Mouse (Mus musculus) forebrain, embryonic 12.5 days (tissue): ENCODE measurements at regions not wholly inside any gene's neighbourhood (a gene's known extent, or its start where the extent isn't known, plus 50 kb on each side); places are given as distances from the start of the nearest gene placed in this dataset.

Experiments
- ATAC-seq: fragments of 200-750 bp; cut with Nextera tagmentation; 2 replicates; pipeline ENCODE4 v1.8.0; 2017; ENCODE audit warnings: moderate TSS enrichment; ENCODE audit not compliant: low FRiP score
- H3K27ac ChIP-seq: fragments of 300-500 bp; sonication (generic); 2 replicates; pipeline ENCODE4 v1.5.1; 2016; ENCODE audit warnings: mild to moderate bottlenecking
- H3K27me3 ChIP-seq: fragments of 300-500 bp; sonication (generic); 2 replicates; pipeline ENCODE4 v1.6.1; 2016; ENCODE audit warnings: mild to moderate bottlenecking
- H3K36me3 ChIP-seq: fragments of 300-500 bp; sonication (generic); replicated peaks from 2 replicates; pipeline ENCODE4 v1.6.1; 2016; ENCODE audit warnings: mild to moderate bottlenecking
- H3K4me1 ChIP-seq: fragments of 300-500 bp; sonication (generic); 2 replicates; pipeline ENCODE4 v1.6.1; 2016
- H3K4me2 ChIP-seq: fragments of 300-500 bp; sonication (generic); 2 replicates; pipeline ENCODE4 v1.6.1; 2016; ENCODE audit warnings: mild to moderate bottlenecking, moderate library complexity
- H3K4me3 ChIP-seq: fragments of 300-500 bp; sonication (generic); replicated peaks from 2 replicates; pipeline ENCODE4 v1.5.1; 2016; ENCODE audit warnings: mild to moderate bottlenecking
- H3K9ac ChIP-seq: fragments of 300-500 bp; sonication (generic); 2 replicates; pipeline ENCODE4 v1.6.1; 2016; ENCODE audit warnings: mild to moderate bottlenecking
- H3K9me3 ChIP-seq: fragments of 300-500 bp; sonication (generic); 2 replicates; pipeline ENCODE4 v1.6.1; 2016
- WGBS: fragments of 180-500 bp; shearing (Covaris S2); methylation state at CpG from one replicate; pipeline ENCODE4 v1.1.7; 2016; 5-methylcytosine and 5-hydroxymethylcytosine counted together

DNA sequence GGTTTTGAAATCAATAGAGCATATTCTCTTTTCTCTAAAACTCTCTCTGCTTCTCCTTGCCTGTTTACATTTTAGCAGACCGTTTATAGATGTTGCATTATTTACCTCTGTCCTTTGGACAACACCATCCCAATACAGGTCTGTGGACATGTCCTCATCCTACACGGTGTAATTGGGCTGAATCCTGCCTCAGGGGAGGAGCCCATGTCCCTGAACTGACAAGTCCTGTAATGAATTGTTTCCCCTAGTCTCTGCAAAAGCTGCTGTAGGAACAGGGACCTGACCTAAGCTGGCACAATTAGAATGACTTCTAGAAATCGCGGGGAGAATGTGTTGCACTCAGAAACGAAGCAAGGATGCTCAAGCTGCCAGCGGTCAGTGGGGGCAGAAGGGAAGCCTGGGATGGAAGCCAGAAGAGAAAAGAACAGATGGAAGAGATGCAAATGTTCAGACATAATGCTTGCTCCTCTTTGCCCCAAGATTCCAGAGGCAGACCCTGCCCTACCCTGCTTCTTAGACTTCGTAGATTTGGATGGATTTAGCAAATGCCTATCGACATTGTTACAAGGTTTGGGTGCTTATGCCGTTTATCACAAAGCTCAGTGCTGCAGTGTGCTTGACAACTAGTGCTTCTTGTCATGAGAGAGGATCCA lies 911.5 kb downstream of the Basp1 start:
- ATAC-seq = no peak
- H3K9ac ChIP-seq = no peak overlapping the region
- H3K4me2 ChIP-seq = no peak overlapping the region
- no peaks in the 10 kb centered on the region for H3K27me3 ChIP-seq
- no peaks in the 10 kb centered on the region for H3K36me3 ChIP-seq
- H3K4me3 ChIP-seq = no peak overlapping the region
- no peaks in the 10 kb centered on the region for H3K4me1 ChIP-seq
- 76% methylated on average over 9 of the region's 9 CpGs for WGBS
- H3K9me3 ChIP-seq = no peaks in the 10 kb centered on the region
- no peak overlapping the region for H3K27ac ChIP-seq

DNA sequence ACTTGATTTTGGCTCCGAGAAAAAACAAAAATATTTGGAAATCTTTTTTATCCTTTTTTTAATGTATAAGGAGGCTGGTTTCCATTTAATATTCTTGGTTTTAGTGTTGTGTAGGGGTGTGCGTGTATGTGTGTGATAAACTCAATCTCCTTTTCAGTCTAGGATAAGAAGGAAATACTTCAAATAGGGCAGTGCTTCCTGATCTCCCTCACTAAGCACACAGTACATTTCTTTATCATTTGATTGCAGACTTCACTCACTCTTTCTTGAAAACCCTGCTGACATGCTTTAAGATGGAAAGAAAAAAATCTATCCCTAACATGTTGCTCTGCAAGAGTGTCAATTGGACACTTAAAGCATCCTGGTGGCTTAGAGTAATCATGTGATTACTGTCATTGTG lies 927.3 kb downstream of the Basp1 start:
- H3K4me2 ChIP-seq = no peak overlapping the region
- WGBS = 90% methylated on average over 2 of the region's 2 CpGs
- ATAC-seq = no peak
- H3K9ac ChIP-seq = no peak overlapping the region
- no peaks in the 10 kb centered on the region for H3K9me3 ChIP-seq
- no peaks in the 10 kb centered on the region for H3K36me3 ChIP-seq
- no peaks in the 10 kb centered on the region for H3K27me3 ChIP-seq
- no peak overlapping the region for H3K27ac ChIP-seq
- H3K4me1 ChIP-seq = no peaks in the 10 kb centered on the region
- H3K4me3 ChIP-seq = no peak overlapping the region

DNA sequence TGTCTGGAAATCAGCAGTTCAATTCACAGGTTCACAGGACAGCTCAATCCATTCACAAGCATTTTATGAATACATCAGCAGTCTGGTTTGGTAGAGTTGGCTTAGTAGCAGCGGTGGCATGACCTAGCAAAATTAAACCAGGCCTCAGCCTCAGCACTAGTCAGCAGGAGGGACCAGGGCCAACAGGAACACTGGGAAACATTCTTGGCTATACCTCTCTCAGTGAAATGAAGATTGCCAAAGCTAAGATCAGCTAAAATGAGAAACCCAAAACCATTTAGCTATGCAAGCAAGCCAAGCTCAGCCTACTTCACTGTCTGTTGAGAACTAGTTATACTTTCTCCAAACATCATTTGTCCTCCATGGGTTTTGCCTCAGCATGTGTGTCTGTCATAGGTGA lies 945.3 kb downstream of the Basp1 start:
- 85% methylated on average over 1 of the region's 1 CpGs for WGBS
- H3K9me3 ChIP-seq = no peaks in the 10 kb centered on the region
- no peak overlapping the region for H3K9ac ChIP-seq
- H3K36me3 ChIP-seq = no peaks in the 10 kb centered on the region
- H3K27me3 ChIP-seq = no peaks in the 10 kb centered on the region
- ATAC-seq = no peak
- no peak overlapping the region for H3K4me2 ChIP-seq
- no peak overlapping the region for H3K27ac ChIP-seq
- H3K4me3 ChIP-seq = no peak overlapping the region
- no peaks in the 10 kb centered on the region for H3K4me1 ChIP-seq

DNA sequence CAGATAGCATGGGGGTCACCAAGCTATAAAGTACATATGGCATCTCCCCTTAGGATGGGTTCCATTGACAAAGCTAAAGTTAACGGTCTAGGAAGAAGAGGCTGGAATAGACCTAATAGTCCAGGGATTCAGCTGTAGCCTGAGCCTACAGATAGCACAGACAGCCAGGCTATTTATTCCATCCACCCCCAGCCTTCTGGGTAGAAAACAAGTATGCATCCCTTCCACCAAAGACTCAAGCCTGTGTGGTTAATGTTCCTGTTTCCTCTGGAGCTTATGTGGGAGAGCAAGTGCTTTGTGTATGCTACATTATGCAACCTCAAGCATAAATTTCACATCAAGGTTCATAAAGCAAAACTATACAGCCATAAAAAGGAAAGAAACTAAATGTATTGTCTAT lies 955.8 kb downstream of the Basp1 start:
- WGBS = 92% methylated on average over 1 of the region's 1 CpGs
- ATAC-seq = no peak
- H3K9ac ChIP-seq = no peak overlapping the region

DNA sequence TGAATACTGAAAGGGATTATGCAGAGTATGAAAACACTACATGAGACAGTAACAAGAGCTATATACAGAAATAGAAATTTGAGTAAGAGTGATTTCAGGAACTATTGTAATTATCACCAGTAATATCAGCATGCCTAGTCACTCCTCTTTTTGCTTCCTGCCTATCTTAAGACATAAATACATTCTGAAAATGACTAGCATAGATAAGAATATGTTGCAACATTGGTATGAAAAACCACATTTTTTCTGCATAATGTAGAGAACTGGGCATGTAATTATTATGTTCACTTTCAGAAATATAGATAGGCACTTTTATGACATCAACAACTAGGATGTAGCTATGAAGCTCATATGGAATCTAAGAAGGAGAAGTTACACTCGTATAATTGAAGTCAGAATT lies 980.5 kb downstream of the Basp1 start:
- ATAC-seq = no peak
- 88% methylated on average over 1 of the region's 1 CpGs for WGBS
- Histone ChIP-seq H3K4me1 (no peaks in the 10 kb centered on the region), H3K27ac (no peak overlapping the region), H3K36me3 (no peaks in the 10 kb centered on the region), H3K9me3 (no peaks in the 10 kb centered on the region), H3K4me3 (no peak overlapping the region), H3K4me2 (no peak overlapping the region), H3K27me3 (no peaks in the 10 kb centered on the region), H3K9ac (no peak overlapping the region)

More for the DNA sequence above, 955.8 kb downstream of the Basp1 start:
- Histone ChIP-seq H3K4me1 (no peaks in the 10 kb centered on the region), H3K36me3 (no peaks in the 10 kb centered on the region), H3K4me3 (no peak overlapping the region), H3K4me2 (no peak overlapping the region), H3K9me3 (no peaks in the 10 kb centered on the region), H3K27ac (no peak overlapping the region), H3K27me3 (no peaks in the 10 kb centered on the region)

DNA sequence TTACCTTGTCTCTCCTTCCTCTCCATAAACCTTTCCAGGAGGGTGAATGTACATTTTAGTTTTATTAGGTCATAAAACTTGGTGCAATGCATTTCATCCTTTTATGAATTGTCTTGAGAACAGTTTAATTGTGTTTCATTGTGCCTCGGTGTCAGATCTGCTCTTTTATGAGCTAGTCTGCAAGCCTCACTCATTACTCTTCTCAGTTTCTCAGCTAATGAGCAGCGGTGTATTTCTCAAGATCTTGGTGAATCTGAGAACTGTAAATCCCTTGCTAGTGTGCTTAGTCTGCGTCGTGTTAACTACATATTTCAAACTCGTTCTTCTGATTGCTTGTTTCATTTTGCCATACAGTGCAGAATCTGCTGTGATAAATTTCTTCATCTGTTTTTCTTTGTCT lies 984.4 kb downstream of the Basp1 start:
- H3K9ac ChIP-seq = no peak overlapping the region
- H3K27ac ChIP-seq = no peak overlapping the region
- H3K27me3 ChIP-seq = no peaks in the 10 kb centered on the region
- no peak overlapping the region for H3K4me2 ChIP-seq
- no peak for ATAC-seq
- 78% methylated on average over 5 of the region's 5 CpGs for WGBS
- H3K4me1 ChIP-seq = no peaks in the 10 kb centered on the region
- no peaks in the 10 kb centered on the region for H3K36me3 ChIP-seq
- H3K4me3 ChIP-seq = no peak overlapping the region
- no peaks in the 10 kb centered on the region for H3K9me3 ChIP-seq

DNA sequence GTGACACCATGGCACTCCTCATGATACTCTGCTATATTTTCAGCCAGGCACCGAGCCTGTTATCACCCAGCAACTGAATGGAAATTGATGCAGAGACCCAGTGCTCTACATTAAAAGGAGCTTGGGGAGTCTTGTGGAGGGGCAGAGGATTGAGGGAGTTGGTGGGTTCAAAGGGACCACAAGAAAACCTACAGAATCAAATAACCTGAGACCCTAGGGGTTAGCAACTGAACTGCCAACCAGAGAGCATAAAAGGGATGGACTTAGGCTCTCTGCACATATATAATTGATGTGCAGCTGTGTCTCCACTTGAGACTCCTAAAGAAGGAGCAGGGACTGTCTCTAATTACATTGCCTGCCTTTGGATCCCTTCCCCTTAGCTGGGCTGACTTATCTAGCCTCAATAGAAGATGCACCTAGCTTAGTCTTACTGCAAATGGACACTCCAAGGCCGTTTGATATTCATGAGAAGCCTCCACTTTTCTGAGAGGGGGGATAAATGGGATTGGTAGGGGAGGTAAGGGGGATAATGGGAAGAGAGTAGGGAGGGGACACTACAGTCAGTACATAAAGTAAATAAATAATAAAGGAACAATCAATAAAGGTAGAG lies 991.1 kb downstream of the Basp1 start:
- no peak for ATAC-seq
- no peak overlapping the region for H3K4me2 ChIP-seq
- H3K36me3 ChIP-seq = no peaks in the 10 kb centered on the region
- no peak overlapping the region for H3K4me3 ChIP-seq
- no peaks in the 10 kb centered on the region for H3K9me3 ChIP-seq
- H3K27ac ChIP-seq = no peak overlapping the region
- no peaks in the 10 kb centered on the region for H3K4me1 ChIP-seq
- H3K27me3 ChIP-seq = no peaks in the 10 kb centered on the region
- WGBS = 66% methylated on average over 2 of the region's 2 CpGs
- H3K9ac ChIP-seq = no peak overlapping the region

DNA sequence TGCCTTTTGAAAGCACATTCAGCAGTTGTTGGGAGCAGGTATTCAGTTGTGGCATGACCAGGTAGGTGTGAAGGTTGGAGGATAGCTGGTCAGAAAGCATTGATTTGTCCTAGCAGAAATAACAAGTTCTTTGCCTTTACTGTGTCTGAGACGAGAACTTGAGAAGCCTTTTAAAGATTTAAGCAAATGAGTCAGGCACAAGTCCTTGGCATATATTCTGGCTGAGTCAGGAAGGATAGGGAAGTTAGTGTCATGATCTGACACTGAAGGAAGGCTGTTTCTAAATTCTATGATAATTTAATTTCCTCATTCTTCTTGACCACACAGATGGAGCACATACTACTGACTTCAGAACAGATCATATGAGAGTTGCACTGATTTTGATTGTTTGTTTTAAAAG lies 993.8 kb downstream of the Basp1 start:
- no peaks in the 10 kb centered on the region for H3K27me3 ChIP-seq
- H3K9me3 ChIP-seq = no peaks in the 10 kb centered on the region
- H3K27ac ChIP-seq = no peak overlapping the region
- H3K4me1 ChIP-seq = no peaks in the 10 kb centered on the region
- 79% methylated on average over 1 of the region's 1 CpGs for WGBS
- H3K9ac ChIP-seq = no peak overlapping the region
- no peak for ATAC-seq
- H3K4me3 ChIP-seq = no peak overlapping the region
- H3K4me2 ChIP-seq = no peak overlapping the region
- no peaks in the 10 kb centered on the region for H3K36me3 ChIP-seq

DNA sequence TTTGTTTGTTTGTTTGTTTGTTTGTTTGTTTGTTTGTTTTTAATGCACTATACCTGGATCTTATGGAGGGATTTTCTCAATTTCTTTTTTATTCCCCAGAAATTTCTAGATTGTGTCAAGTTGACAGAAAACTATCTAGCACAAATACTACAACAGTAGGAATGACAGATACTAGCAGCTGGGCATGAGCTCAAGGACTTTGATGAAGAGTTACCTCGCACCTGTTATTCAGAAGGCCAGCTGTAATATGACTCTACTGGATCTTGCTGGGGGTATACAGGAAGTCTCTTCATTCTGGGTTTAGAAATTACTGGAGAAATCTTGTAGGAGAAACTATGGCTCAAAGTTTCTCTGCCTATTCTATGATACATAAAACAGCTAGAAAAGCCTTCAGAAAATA lies 994.4 kb downstream of the Basp1 start:
- H3K4me1 ChIP-seq = no peaks in the 10 kb centered on the region
- 84% methylated on average over 1 of the region's 1 CpGs for WGBS
- ATAC-seq = no peak
- no peak overlapping the region for H3K9ac ChIP-seq
- no peak overlapping the region for H3K27ac ChIP-seq
- no peaks in the 10 kb centered on the region for H3K36me3 ChIP-seq
- H3K4me3 ChIP-seq = no peak overlapping the region
- H3K9me3 ChIP-seq = no peaks in the 10 kb centered on the region
- no peak overlapping the region for H3K4me2 ChIP-seq
- no peaks in the 10 kb centered on the region for H3K27me3 ChIP-seq

DNA sequence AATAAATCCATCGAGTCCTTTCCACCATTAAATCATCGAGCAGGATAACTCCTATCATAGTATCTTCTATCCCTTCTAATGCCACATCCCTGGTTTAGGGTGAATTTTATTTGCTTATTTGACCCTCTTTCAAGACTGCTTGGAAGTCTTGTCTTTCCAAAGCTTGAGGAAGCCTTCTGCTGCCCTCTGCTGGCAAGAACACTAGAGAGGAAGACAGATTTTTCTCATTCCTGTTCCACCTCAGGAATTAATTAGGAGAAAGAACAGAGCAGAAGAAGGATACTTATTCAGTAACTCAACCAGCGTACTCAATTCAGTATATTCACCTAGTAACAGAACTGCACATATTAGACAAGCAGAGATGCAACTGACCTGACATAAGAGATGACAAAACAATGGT lies 1005.9 kb downstream of the Basp1 start:
- Histone ChIP-seq H3K9ac (no peak overlapping the region), H3K4me2 (no peak overlapping the region), H3K9me3 (no peaks in the 10 kb centered on the region), H3K4me1 (no peaks in the 10 kb centered on the region), H3K4me3 (no peak overlapping the region), H3K27ac (no peak overlapping the region), H3K27me3 (no peaks in the 10 kb centered on the region), H3K36me3 (no peaks in the 10 kb centered on the region)
- WGBS = 67% methylated on average over 3 of the region's 3 CpGs
- peak; percentile 27; the same call in 1 of the 2 replicates for ATAC-seq

DNA sequence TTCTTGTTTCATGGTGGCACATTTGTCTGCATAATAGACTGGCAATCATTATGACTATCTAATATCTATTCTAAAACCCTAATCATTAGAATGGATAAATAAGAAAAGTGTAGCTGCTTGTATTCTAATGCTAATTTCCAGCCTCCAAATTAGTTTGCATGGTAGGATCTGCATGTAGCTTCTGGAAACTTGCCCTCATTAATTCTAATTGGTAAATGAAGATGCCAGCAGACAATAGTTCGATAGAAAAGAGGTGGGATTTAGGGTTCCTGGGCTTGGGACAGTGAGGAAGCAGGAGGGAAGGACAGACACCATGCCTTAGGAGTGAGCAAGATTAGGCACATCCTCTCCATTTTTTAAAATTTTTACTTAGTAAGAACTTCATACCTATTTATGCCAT lies 1008.3 kb downstream of the Basp1 start:
- Histone ChIP-seq H3K9me3 (no peaks in the 10 kb centered on the region), H3K9ac (no peak overlapping the region), H3K4me2 (no peak overlapping the region), H3K4me3 (no peak overlapping the region), H3K36me3 (no peaks in the 10 kb centered on the region), H3K27me3 (no peaks in the 10 kb centered on the region), H3K27ac (no peak overlapping the region), H3K4me1 (no peaks in the 10 kb centered on the region)
- 26% methylated on average over 1 of the region's 1 CpGs for WGBS
- peak; percentile 57; the same call in 1 of the 2 replicates for ATAC-seq

DNA sequence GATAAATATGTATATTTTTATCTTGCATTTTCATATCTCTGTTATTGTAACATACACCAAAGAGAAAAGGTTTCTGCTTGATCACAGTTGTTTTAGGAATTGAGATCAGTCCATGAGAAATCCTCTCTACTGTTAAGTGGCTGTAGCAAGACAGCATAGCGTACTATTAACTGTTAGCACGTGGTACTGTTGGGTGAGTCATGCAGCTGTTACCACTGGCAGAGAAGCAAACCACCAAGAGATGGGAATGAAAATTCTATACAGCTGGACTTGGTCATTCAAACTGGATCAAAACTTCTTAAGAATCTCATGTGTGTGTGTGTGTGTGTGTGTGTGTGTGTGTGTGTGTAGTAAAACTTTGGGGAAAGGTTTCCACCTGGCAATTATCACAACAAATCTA lies 1013.5 kb downstream of the Basp1 start:
- no peak overlapping the region for H3K4me2 ChIP-seq
- ATAC-seq = no peak
- no peaks in the 10 kb centered on the region for H3K4me1 ChIP-seq
- H3K9ac ChIP-seq = no peak overlapping the region
- H3K36me3 ChIP-seq = no peaks in the 10 kb centered on the region
- H3K9me3 ChIP-seq = no peaks in the 10 kb centered on the region
- WGBS = 86% methylated on average over 2 of the region's 2 CpGs
- no peaks in the 10 kb centered on the region for H3K27me3 ChIP-seq
- H3K27ac ChIP-seq = no peak overlapping the region
- H3K4me3 ChIP-seq = no peak overlapping the region

DNA sequence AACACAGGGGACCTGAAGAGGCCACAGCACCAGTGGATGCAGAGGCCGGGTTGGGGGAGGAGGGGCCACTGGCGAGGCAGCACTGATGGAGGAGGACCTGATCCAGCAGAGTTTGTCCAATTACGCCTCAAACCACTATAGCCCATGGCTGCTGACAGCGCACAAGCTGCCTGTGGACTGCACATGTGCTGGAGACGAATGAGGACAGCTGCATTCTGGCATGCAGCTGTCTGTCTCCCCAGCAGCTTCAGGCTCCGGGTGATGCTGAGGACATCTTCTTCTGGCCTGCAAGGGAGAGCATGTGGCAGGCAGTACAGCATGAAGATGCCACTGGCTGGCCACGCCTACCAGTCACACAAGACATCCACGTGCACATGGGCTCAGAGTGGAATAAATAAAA lies 1055.2 kb downstream of the Basp1 start:
- no peak overlapping the region for H3K9ac ChIP-seq
- H3K4me2 ChIP-seq = no peak overlapping the region
- H3K36me3 ChIP-seq = no peaks in the 10 kb centered on the region
- 87% methylated on average over 8 of the region's 8 CpGs for WGBS
- no peaks in the 10 kb centered on the region for H3K4me1 ChIP-seq
- ATAC-seq = no peak
- H3K9me3 ChIP-seq = no peaks in the 10 kb centered on the region
- no peaks in the 10 kb centered on the region for H3K27me3 ChIP-seq
- no peak overlapping the region for H3K4me3 ChIP-seq
- H3K27ac ChIP-seq = no peak overlapping the region
